8 mouse cellular contexts compared by ENCODE assay signal in the genomic region with DNA sequence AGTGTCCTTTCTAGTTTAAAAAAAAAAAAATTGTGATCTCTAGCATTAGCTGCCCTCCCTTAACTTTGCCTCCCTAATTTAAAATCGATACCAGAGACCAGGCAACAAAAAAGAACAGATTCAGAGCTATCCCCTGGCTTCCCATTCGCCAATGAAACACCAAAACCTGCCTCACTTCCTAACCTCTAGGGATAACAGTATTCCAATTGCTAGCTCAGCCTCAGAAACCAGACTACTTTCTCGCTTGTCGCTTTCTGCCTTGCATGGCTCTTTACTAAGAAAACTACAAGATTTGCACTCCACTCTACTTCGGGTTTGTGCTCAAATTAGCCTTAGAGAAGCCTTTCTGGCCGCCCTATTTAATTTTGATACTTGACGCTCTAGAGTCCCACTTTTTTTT. TPM values are rescaled to one million over a fixed set of nuclear protein-coding genes. Genes with fewer than 3 reads are reported as not detected.
DNase-seq lines count a peak whose midpoint lies in the region; ATAC-seq lines count a peak whose summit lies in the region.

No protein-coding gene starts in this region.

- H3K9ac ChIP-seq in lung, embryonic 15.5 days = peak overlapping the region; percentile 71
- H3K9ac ChIP-seq in embryonic facial prominence, embryonic 15.5 days = peak overlapping the region; percentile 40
- peak overlapping the region; percentile 72 for H3K9ac ChIP-seq in neural tube, embryonic 15.5 days (replicated peaks)

- H3K4me2 ChIP-seq in lung, embryonic 15.5 days = peak overlapping the region; percentile 62
- H3K4me2 ChIP-seq in embryonic facial prominence, embryonic 15.5 days (replicated peaks) = peak overlapping the region; percentile 62
- peak overlapping the region; percentile 81 for H3K4me2 ChIP-seq in neural tube, embryonic 15.5 days

- DNase-seq in lung, postnatal 4 days = no peak
- DNase-seq in limb, embryonic 10.5 days (ENCODE audit: low spot score) = no peak
- DNase-seq in cerebellum, postnatal 25 days = no peak
- no peak for DNase-seq in T-cell, adult 2 months (ENCODE audit: low spot score)
- no peak for DNase-seq in Muller cell, postnatal 12 days (ENCODE audit: inconsistent ontology term)

- peaks cover 8% of the 10 kb centered on the region for H3K4me1 ChIP-seq in lung, embryonic 15.5 days
- H3K4me1 ChIP-seq in embryonic facial prominence, embryonic 15.5 days = peaks cover 11% of the 10 kb centered on the region; the same call in 1 of the 2 replicates
- H3K4me1 ChIP-seq in limb, embryonic 10.5 days = peaks cover 8% of the 10 kb centered on the region
- H3K4me1 ChIP-seq in neural tube, embryonic 15.5 days = peaks cover 11% of the 10 kb centered on the region

- no peaks in the 10 kb centered on the region for H3K9me3 ChIP-seq in lung, embryonic 15.5 days
- no peaks in the 10 kb centered on the region for H3K9me3 ChIP-seq in embryonic facial prominence, embryonic 15.5 days (replicated peaks)
- no peaks in the 10 kb centered on the region for H3K9me3 ChIP-seq in limb, embryonic 10.5 days (replicated peaks)
- H3K9me3 ChIP-seq in neural tube, embryonic 15.5 days (replicated peaks) = no peaks in the 10 kb centered on the region

- peak overlapping the region; percentile 71 for H3K27ac ChIP-seq in lung, embryonic 15.5 days
- peak overlapping the region; percentile 88 for H3K27ac ChIP-seq in embryonic facial prominence, embryonic 15.5 days (replicated peaks)
- H3K27ac ChIP-seq in limb, embryonic 10.5 days = peak overlapping the region; percentile 93
- H3K27ac ChIP-seq in neural tube, embryonic 15.5 days (replicated peaks) = peak overlapping the region; percentile 73

- H3K27me3 ChIP-seq in lung, embryonic 15.5 days = no peaks in the 10 kb centered on the region
- H3K27me3 ChIP-seq in embryonic facial prominence, embryonic 15.5 days = no peaks in the 10 kb centered on the region
- no peaks in the 10 kb centered on the region for H3K27me3 ChIP-seq in limb, embryonic 10.5 days (ENCODE audit: low read depth, poor library complexity, severe bottlenecking)
- H3K27me3 ChIP-seq in neural tube, embryonic 15.5 days (replicated peaks) = no peaks in the 10 kb centered on the region

- no peak for ATAC-seq in lung, embryonic 15.5 days (ENCODE audit: borderline replicate concordance, extremely low read depth, low FRiP score, low TSS enrichment)
- no peak for ATAC-seq in embryonic facial prominence, embryonic 15.5 days (ENCODE audit: insufficient number of reproducible peaks, low FRiP score, low TSS enrichment, low read depth)
- ATAC-seq in neural tube, embryonic 15.5 days (ENCODE audit: low FRiP score) = peak; percentile 40; the same call in 1 of the 2 replicates

- 18% methylated on average over 7 of the region's 7 CpGs for WGBS in lung, embryonic 15.5 days
- WGBS in embryonic facial prominence, embryonic 15.5 days = 17% methylated on average over 7 of the region's 7 CpGs
- WGBS in limb, embryonic 10.5 days = 29% methylated on average over 7 of the region's 7 CpGs
- 25% methylated on average over 7 of the region's 7 CpGs for WGBS in neural tube, embryonic 15.5 days

- peaks cover 22% of the 10 kb centered on the region for H3K36me3 ChIP-seq in lung, embryonic 15.5 days
- peaks cover 22% of the 10 kb centered on the region for H3K36me3 ChIP-seq in embryonic facial prominence, embryonic 15.5 days
- H3K36me3 ChIP-seq in limb, embryonic 10.5 days = peaks cover 27% of the 10 kb centered on the region
- H3K36me3 ChIP-seq in neural tube, embryonic 15.5 days = peaks cover 22% of the 10 kb centered on the region

- H3K4me3 ChIP-seq in lung, embryonic 15.5 days = peak overlapping the region; percentile 65
- peak overlapping the region; percentile 77 for H3K4me3 ChIP-seq in embryonic facial prominence, embryonic 15.5 days (replicated peaks)
- peak overlapping the region; percentile 95 for H3K4me3 ChIP-seq in limb, embryonic 10.5 days
- H3K4me3 ChIP-seq in neural tube, embryonic 15.5 days (replicated peaks) = peak overlapping the region; percentile 81

RNA-seq across cellular contexts. Expression of a gene that starts 0.4 kb away (rescaled TPM):
- 49.3 and 51.0 TPM in 2 replicates for polyA plus RNA-seq in lung, embryonic 15.5 days (2015; fragmentation: Nextera tagmentation; extraction: Ambion mirVana)
- 47.9 and 48.5 TPM in 2 replicates for polyA plus RNA-seq in embryonic facial prominence, embryonic 15.5 days (2015; fragmentation: Nextera tagmentation; extraction: Ambion mirVana)
- polyA plus RNA-seq in limb, embryonic 10.5 days (2016; fragmentation: Nextera tagmentation; extraction: Ambion mirVana) = 73.6 and 77.1 TPM in 2 replicates
- 32.2 and 36.3 TPM in 2 replicates for polyA plus RNA-seq in neural tube, embryonic 15.5 days (2015; fragmentation: Nextera tagmentation; extraction: Ambion mirVana)

RNA-seq across cellular contexts. Expression of a gene that starts 15.2 kb away (rescaled TPM):
- polyA plus RNA-seq in lung, embryonic 15.5 days (2015; fragmentation: Nextera tagmentation; extraction: Ambion mirVana) = 305 and 336 TPM in 2 replicates
- 297 and 310 TPM in 2 replicates for polyA plus RNA-seq in embryonic facial prominence, embryonic 15.5 days (2015; fragmentation: Nextera tagmentation; extraction: Ambion mirVana)
- 357 and 376 TPM in 2 replicates for polyA plus RNA-seq in limb, embryonic 10.5 days (2016; fragmentation: Nextera tagmentation; extraction: Ambion mirVana)
- polyA plus RNA-seq in neural tube, embryonic 15.5 days (2015; fragmentation: Nextera tagmentation; extraction: Ambion mirVana) = 284 and 296 TPM in 2 replicates

RNA-seq across cellular contexts. Expression of a gene that starts 25.9 kb away (rescaled TPM):
- polyA plus RNA-seq in lung, embryonic 15.5 days (2015; fragmentation: Nextera tagmentation; extraction: Ambion mirVana) = 4.9 and 5.2 TPM in 2 replicates
- polyA plus RNA-seq in embryonic facial prominence, embryonic 15.5 days (2015; fragmentation: Nextera tagmentation; extraction: Ambion mirVana) = 7.7 and 8.2 TPM in 2 replicates
- polyA plus RNA-seq in limb, embryonic 10.5 days (2016; fragmentation: Nextera tagmentation; extraction: Ambion mirVana) = 8.8 and 10.5 TPM in 2 replicates
- 4.3 and 4.5 TPM in 2 replicates for polyA plus RNA-seq in neural tube, embryonic 15.5 days (2015; fragmentation: Nextera tagmentation; extraction: Ambion mirVana)

RNA-seq across cellular contexts. Expression of a gene that starts 35.7 kb away (rescaled TPM):
- 69.8 and 76.9 TPM in 2 replicates for polyA plus RNA-seq in lung, embryonic 15.5 days (2015; fragmentation: Nextera tagmentation; extraction: Ambion mirVana)
- polyA plus RNA-seq in embryonic facial prominence, embryonic 15.5 days (2015; fragmentation: Nextera tagmentation; extraction: Ambion mirVana) = 22.1 and 24.1 TPM in 2 replicates
- polyA plus RNA-seq in limb, embryonic 10.5 days (2016; fragmentation: Nextera tagmentation; extraction: Ambion mirVana) = 7.9 and 11.4 TPM in 2 replicates
- polyA plus RNA-seq in neural tube, embryonic 15.5 days (2015; fragmentation: Nextera tagmentation; extraction: Ambion mirVana) = 23.8 and 25.3 TPM in 2 replicates

RNA-seq across cellular contexts. Expression of a gene that starts 37.5 kb away (rescaled TPM):
- 20.5 and 21.3 TPM in 2 replicates for polyA plus RNA-seq in lung, embryonic 15.5 days (2015; fragmentation: Nextera tagmentation; extraction: Ambion mirVana)
- polyA plus RNA-seq in embryonic facial prominence, embryonic 15.5 days (2015; fragmentation: Nextera tagmentation; extraction: Ambion mirVana) = 20.8 and 22.8 TPM in 2 replicates
- polyA plus RNA-seq in limb, embryonic 10.5 days (2016; fragmentation: Nextera tagmentation; extraction: Ambion mirVana) = 21.0 and 24.8 TPM in 2 replicates
- 20.3 and 22.3 TPM in 2 replicates for polyA plus RNA-seq in neural tube, embryonic 15.5 days (2015; fragmentation: Nextera tagmentation; extraction: Ambion mirVana)
